Mouse (Mus musculus) MEL (cell line): ENCODE results near the gene Cep350.

Experiments used
- CTCF ChIP-seq, 3 experiments: IDR thresholded peaks in 2 of 3; conservative IDR thresholded peaks in 1 of 3; 2 replicates each; pipeline ENCODE4 v1.5.1; 2011 to 2012; ENCODE audit warnings: low read length in 3 of 3, low read depth in 2 of 3, mild to moderate bottlenecking in 2 of 3, improper control_type of control experiment in 1 of 3, inconsistent platforms in 1 of 3, mixed read lengths in 1 of 3, moderate library complexity in 1 of 3; ENCODE audit not compliant: control insufficient read depth in 1 of 3, insufficient read depth in 1 of 3, poor library complexity in 1 of 3, severe bottlenecking in 1 of 3
- E2F4 ChIP-seq: IDR thresholded peaks from 2 replicates; pipeline ENCODE4 v1.6.1; 2011; ENCODE audit warnings: low read depth, low read length, improper control_type of control experiment, borderline replicate concordance
- EP300 ChIP-seq, 2 experiments: IDR thresholded peaks; 2 replicates each; pipeline ENCODE4 v1.6.1; 2011; ENCODE audit warnings: improper control_type of control experiment in 2 of 2, low read length in 2 of 2, low read depth in 1 of 2, mild to moderate bottlenecking in 1 of 2
- GATA1 ChIP-seq: IDR thresholded peaks from 2 replicates; pipeline ENCODE4 v1.6.1; 2011; ENCODE audit warnings: low read depth, low read length, improper control_type of control experiment
- MYB ChIP-seq: IDR thresholded peaks from 2 replicates; pipeline ENCODE4 v1.6.1; 2011; ENCODE audit warnings: mild to moderate bottlenecking, low read depth, low read length, improper control_type of control experiment
- NELFE ChIP-seq: IDR thresholded peaks from 2 replicates; pipeline ENCODE4 v1.6.1; 2011; ENCODE audit warnings: low read depth, low read length, improper control_type of control experiment
- POLR2A ChIP-seq, 2 experiments: IDR thresholded peaks; 2 replicates each; pipeline ENCODE4 v1.6.1; 2011 to 2012; ENCODE audit warnings: low read length in 2 of 2, mild to moderate bottlenecking in 2 of 2, control low read depth in 1 of 2, improper control_type of control experiment in 1 of 2, low read depth in 1 of 2, moderate library complexity in 1 of 2; ENCODE audit not compliant: control insufficient read depth in 1 of 2, insufficient read depth in 1 of 2, poor library complexity in 1 of 2
- RAD21 ChIP-seq: IDR thresholded peaks from 2 replicates; pipeline ENCODE4 v1.6.1; 2011; ENCODE audit warnings: mild to moderate bottlenecking, low read depth, low read length, improper control_type of control experiment
- RCOR1 ChIP-seq: IDR thresholded peaks from 2 replicates; pipeline ENCODE4 v1.6.1; 2012; ENCODE audit warnings: low read depth, mild to moderate bottlenecking, inconsistent platforms, low read length, improper control_type of control experiment
- SIN3A ChIP-seq: IDR thresholded peaks from 2 replicates; pipeline ENCODE4 v1.6.1; 2012; ENCODE audit warnings: low read length, improper control_type of control experiment, inconsistent platforms
- SMC3 ChIP-seq: IDR thresholded peaks from 2 replicates; pipeline ENCODE4 v1.6.1; 2011; ENCODE audit warnings: low read depth, low read length, improper control_type of control experiment
- TCF12 ChIP-seq: IDR thresholded peaks from 2 replicates; pipeline ENCODE4 v1.6.1; 2014; ENCODE audit warnings: low read depth, mild to moderate bottlenecking, inconsistent platforms, low read length, improper control_type of control experiment, moderate library complexity
- ZC3H11A ChIP-seq: IDR thresholded peaks from 2 replicates; pipeline ENCODE4 v1.6.1; 2012; ENCODE audit warnings: low read depth, mild to moderate bottlenecking, inconsistent platforms, low read length, improper control_type of control experiment

DNA sequence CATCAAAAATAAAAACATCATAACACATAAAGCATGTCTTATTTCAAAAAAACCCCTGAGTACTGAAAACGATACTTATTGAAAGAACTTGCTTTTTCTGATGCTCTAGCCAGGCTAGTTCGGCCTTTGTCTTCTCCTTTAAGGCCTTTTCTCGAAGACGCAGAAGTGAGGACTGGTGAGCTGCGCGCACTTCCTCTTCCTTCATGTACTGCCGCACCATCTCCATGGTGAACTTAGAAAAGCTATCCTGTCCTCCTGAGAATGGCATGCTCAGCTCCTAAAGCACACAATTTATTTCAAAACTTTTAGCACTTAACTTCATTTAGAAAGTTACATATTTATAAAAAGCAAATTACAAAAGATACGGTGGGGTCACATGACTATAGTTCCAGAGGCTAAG is 71.7 kb downstream of the Cep350 start:
- TF ChIP-seq SIN3A: no peak
- TF ChIP-seq POLR2A (IDR thresholded peaks at IDR 0.05; ENCODE audit: control insufficient read depth in 1 of 2, insufficient read depth in 1 of 2, low read depth in 1 of 2, low read length in 2 of 2, poor library complexity in 1 of 2): no peak
- no peak for TF ChIP-seq SMC3
- TF ChIP-seq CTCF (IDR thresholded peaks at IDR 0.05 in 2 of 3, conservative IDR thresholded peaks at IDR 0.05 in 1 of 3; ENCODE audit: control insufficient read depth in 1 of 3, insufficient read depth in 1 of 3, low read depth in 2 of 3, low read length in 3 of 3, poor library complexity in 1 of 3, severe bottlenecking in 1 of 3): no peak
- TF ChIP-seq RCOR1: no peak
- no peak for TF ChIP-seq NELFE
- no peak for TF ChIP-seq E2F4
- TF ChIP-seq TCF12: no peak
- TF ChIP-seq GATA1: no peak
- no peak for TF ChIP-seq RAD21
- no peak for TF ChIP-seq EP300 (IDR thresholded peaks at IDR 0.05; ENCODE audit: low read depth in 1 of 2, low read length in 2 of 2)
- no peak for TF ChIP-seq MYB
- no peak for TF ChIP-seq ZC3H11A
